Mouse (Mus musculus) neural tube, embryonic 14.5 days (tissue): ENCODE results near the gene Rnf166. TPM values are rescaled to one million over a fixed set of nuclear protein-coding genes. Genes with fewer than 3 reads are reported as not detected.

ENCODE experiments used
- microRNA-seq: library from miRNA; unstranded; fragments of <30 nt; microRNA quantifications from one replicate; pipeline ENCODE4, GENCODE M21; 2016
- polyA plus RNA-seq: library from polyadenylated mRNA; unstranded; fragments of >200 nt; fragmentation: Nextera tagmentation; extraction: Ambion mirVana; gene quantifications from 2 replicates; pipeline ENCODE4 v1.2.1, GENCODE M21; 2014

Gene Rnf166
- polyA plus RNA-seq, 1 experiment from 2014 or later: 28.5 TPM

Small RNAs within 50 kb of the gene (microRNA-seq; reads per million reads assigned to microRNA genes)
- gene Gm24366: not detected

Other genes with a start within 250 kb of the Rnf166 start
- gene Zfpm1, start 193.9 kb downstream of the Rnf166 start, polyA plus RNA-seq: 1.2 and 1.4 TPM in 2 replicates
- gene Trhr2, start 115.3 kb downstream of the Rnf166 start, polyA plus RNA-seq: not detected in 2 replicates
- 20.4 and 25.9 TPM in 2 replicates for gene Zc3h18, start 99.5 kb downstream of the Rnf166 start, polyA plus RNA-seq
- gene Il17c, start 54.0 kb downstream of the Rnf166 start, polyA plus RNA-seq: not detected in 2 replicates
- gene Cyba, start 43.1 kb downstream of the Rnf166 start, polyA plus RNA-seq: 23.9 and 38.9 TPM in 2 replicates
- 61.0 and 61.7 TPM in 2 replicates for gene Mvd, start 32.6 kb downstream of the Rnf166 start, polyA plus RNA-seq
- gene Snai3, start 15.3 kb downstream of the Rnf166 start, polyA plus RNA-seq: not detected in 2 replicates
- 67.6 and 74.5 TPM in 2 replicates for gene Ctu2, start 79 bp upstream of the Rnf166 start, polyA plus RNA-seq
- 1.2 and 3.0 TPM in 2 replicates for gene Piezo1, start 75.3 kb upstream of the Rnf166 start, polyA plus RNA-seq
- 4.7 TPM in 2 replicates for gene Cdt1, start 92.0 kb upstream of the Rnf166 start, polyA plus RNA-seq
- gene Aprt, start 100.8 kb upstream of the Rnf166 start, polyA plus RNA-seq: 170 and 179 TPM in 2 replicates
- 6.9 and 7.1 TPM in 2 replicates for gene Galns, start 135.4 kb upstream of the Rnf166 start, polyA plus RNA-seq
- 119 and 150 TPM in 2 replicates for gene Trappc2l, start 135.6 kb upstream of the Rnf166 start, polyA plus RNA-seq
- not detected in 2 replicates for gene Pabpn1l, start 146.7 kb upstream of the Rnf166 start, polyA plus RNA-seq
- 23.5 and 23.9 TPM in 2 replicates for gene Cbfa2t3, start 223.0 kb upstream of the Rnf166 start, polyA plus RNA-seq